9 mouse cellular contexts compared by ENCODE assay signal in genomic region chr2:60444711-60445509, GRCm38 (mm10).
DNase-seq lines count a peak whose midpoint lies in the region; ATAC-seq and TF ChIP-seq lines count a peak whose summit lies in the region.
"Had no signal": no experiment of that assay in that cellular context is flagged by ENCODE, and none has a peak within 500 bp of the region (broad histone marks: within the 10 kb centered on the region; RNA-seq: fewer than 3 reads in every experiment).

No protein-coding gene starts in this region.

- peak; percentile 57 for DNase-seq in lung, embryonic 14.5 days
- no peak for DNase-seq in lung, postnatal 4 days
- DNase-seq in gastrocnemius, postnatal 25 days: peak; percentile 9
- peak; percentile 41 to 66 for DNase-seq in left cerebral cortex, adult 18-20 months (ENCODE audit: low spot score in 2 of 2)
- DNase-seq in skeletal muscle tissue, adult 2 months (ENCODE audit: low read depth, low spot score): peak; percentile 59
- DNase-seq in liver, embryonic 11.5 days (ENCODE audit: low spot score): no peak
- DNase-seq in stomach, postnatal 0 days (ENCODE audit: low spot score): no peak

- H3K9ac ChIP-seq in lung, embryonic 14.5 days: no peak overlapping the region
- H3K9ac ChIP-seq in liver, embryonic 11.5 days (ENCODE audit: low read depth, low read length): no peak overlapping the region
- no peak overlapping the region for H3K9ac ChIP-seq in stomach, postnatal 0 days (ENCODE audit: low read length)
- H3K9ac ChIP-seq: liver, embryonic 14.5 days had no signal

- no peaks in the 10 kb centered on the region for H3K9me3 ChIP-seq in lung, embryonic 14.5 days (ENCODE audit: low read depth, low read length)
- H3K9me3 ChIP-seq in liver, embryonic 11.5 days (ENCODE audit: control insufficient read depth, low read length): no peaks in the 10 kb centered on the region
- H3K9me3 ChIP-seq in stomach, postnatal 0 days (ENCODE audit: control insufficient read depth, low read length): no peaks in the 10 kb centered on the region

- no peak overlapping the region for H3K27ac ChIP-seq in lung, embryonic 14.5 days (ENCODE audit: low read depth)
- H3K27ac ChIP-seq in liver, embryonic 11.5 days (ENCODE audit: low read depth, low read length): no peak overlapping the region
- H3K27ac ChIP-seq in stomach, postnatal 0 days (replicated peaks): no peak overlapping the region
- H3K27ac ChIP-seq: liver, embryonic 14.5 days had no signal

- TF ChIP-seq CTCF in lung, embryonic 14.5 days (IDR thresholded peaks at IDR 0.05; ENCODE audit: low read depth): no peak
- no peak for TF ChIP-seq CTCF in stomach, postnatal 0 days (IDR thresholded peaks at IDR 0.05; ENCODE audit: low read depth)

- no peak overlapping the region for H3K4me2 ChIP-seq in lung, embryonic 14.5 days
- no peak overlapping the region for H3K4me2 ChIP-seq in liver, embryonic 11.5 days
- H3K4me2 ChIP-seq in stomach, postnatal 0 days (replicated peaks; ENCODE audit: low read depth): no peak overlapping the region

- WGBS in lung, embryonic 14.5 days: 71% methylated on average over 9 of the region's 9 CpGs
- 76% methylated on average over 9 of the region's 9 CpGs for WGBS in liver, embryonic 11.5 days
- WGBS in stomach, postnatal 0 days: 58% methylated on average over 9 of the region's 9 CpGs

- no peaks in the 10 kb centered on the region for H3K36me3 ChIP-seq in lung, embryonic 14.5 days (ENCODE audit: insufficient read depth)
- H3K36me3 ChIP-seq in liver, embryonic 11.5 days (ENCODE audit: control insufficient read depth, insufficient read depth, low read length): no peaks in the 10 kb centered on the region
- no peaks in the 10 kb centered on the region for H3K36me3 ChIP-seq in stomach, postnatal 0 days (ENCODE audit: control insufficient read depth, insufficient read depth, low read length)

- ATAC-seq in lung, embryonic 14.5 days (ENCODE audit: insufficient read depth): no peak
- no peak for ATAC-seq in liver, embryonic 11.5 days (replicated peaks; ENCODE audit: low FRiP score)
- ATAC-seq in megakaryocyte-erythroid progenitor cell, adult 5-6 weeks (replicated peaks; ENCODE audit: low FRiP score, low TSS enrichment, poor library complexity, severe bottlenecking): no peak
- ATAC-seq in stomach, postnatal 0 days (ENCODE audit: low FRiP score, low TSS enrichment): no peak

- H3K27me3 ChIP-seq in lung, embryonic 14.5 days (ENCODE audit: insufficient read depth, low read length): no peaks in the 10 kb centered on the region
- no peaks in the 10 kb centered on the region for H3K27me3 ChIP-seq in liver, embryonic 11.5 days (replicated peaks; ENCODE audit: control insufficient read depth, insufficient read depth, low read length)
- H3K27me3 ChIP-seq in stomach, postnatal 0 days (ENCODE audit: control insufficient read depth, insufficient read depth, low read length): no peaks in the 10 kb centered on the region

- no peak overlapping the region for H3K4me3 ChIP-seq in lung, embryonic 14.5 days (ENCODE audit: low read depth, low read length)
- no peak overlapping the region for H3K4me3 ChIP-seq in liver, embryonic 11.5 days (ENCODE audit: low read depth, low read length)
- no peak overlapping the region for H3K4me3 ChIP-seq in stomach, postnatal 0 days (ENCODE audit: low read depth, low read length)

- H3K4me1 ChIP-seq in lung, embryonic 14.5 days (ENCODE audit: insufficient read depth): no peaks in the 10 kb centered on the region
- no peaks in the 10 kb centered on the region for H3K4me1 ChIP-seq in liver, embryonic 11.5 days (replicated peaks; ENCODE audit: control insufficient read depth, insufficient read depth, low read length)
- no peaks in the 10 kb centered on the region for H3K4me1 ChIP-seq in stomach, postnatal 0 days (replicated peaks; ENCODE audit: control insufficient read depth, insufficient read depth)

- TF ChIP-seq EP300 in stomach, postnatal 0 days (optimal IDR thresholded peaks at IDR 0.05): no peak

Comparison
In these comparisons a context has a peak if more than half of its experiments do, and no peak if none do; other contexts are left out.
1. DNase-seq: peak in lung, embryonic 14.5 days (single experiment), gastrocnemius, postnatal 25 days (single experiment), left cerebral cortex, adult 18-20 months (2 of 2) and skeletal muscle tissue, adult 2 months (single experiment); none in lung, postnatal 4 days (0 of 2), liver, embryonic 11.5 days (single experiment) and stomach, postnatal 0 days (single experiment).